Mouse (Mus musculus): ENCODE results near the gene U2af1.

DNA sequence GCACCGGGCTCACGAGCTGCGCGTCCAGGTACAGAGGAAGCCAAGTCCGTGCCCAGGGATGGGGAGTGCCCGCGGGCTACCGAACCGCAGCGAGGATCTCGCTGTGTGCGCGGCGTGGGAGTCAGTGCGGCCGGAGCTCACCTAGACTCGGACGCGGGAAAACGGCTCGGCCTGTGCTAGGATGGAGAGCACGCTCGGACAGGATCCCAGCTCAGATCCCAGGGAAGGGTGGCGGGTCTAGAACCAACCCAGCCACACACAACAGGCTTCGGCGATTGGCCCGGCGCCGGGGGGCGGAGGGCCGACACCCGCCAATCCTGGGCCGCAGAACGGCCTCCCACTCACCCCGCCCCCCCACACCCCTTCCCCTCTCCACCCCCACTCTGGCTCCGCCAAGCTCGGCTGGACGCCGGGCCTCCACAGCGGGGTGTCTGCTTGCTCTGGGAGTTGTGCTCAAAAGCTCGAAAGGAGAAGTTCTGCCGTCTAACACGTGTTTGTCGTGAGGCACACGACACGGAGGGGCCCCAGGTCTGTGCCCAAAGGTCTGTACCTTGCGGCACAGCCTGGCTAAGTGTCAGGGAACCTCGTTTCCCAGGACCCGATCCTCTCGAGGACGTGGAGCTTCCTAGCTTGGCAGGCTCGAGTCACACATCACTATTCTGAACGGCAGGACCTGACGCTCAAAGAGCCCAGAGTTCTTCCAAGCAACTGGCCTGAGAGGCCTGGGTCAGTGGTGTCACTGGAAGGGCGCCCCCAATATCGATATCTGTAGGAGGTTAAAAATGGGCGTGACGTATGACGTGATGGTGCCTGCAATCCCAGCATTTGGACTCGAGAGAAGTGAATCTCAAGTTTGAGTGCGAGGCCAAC lies 21.5 kb downstream of the U2af1 start, which contains the start of gene Cbs:
- TF ChIP-seq CTCF (IDR thresholded peaks at IDR 0.05; ENCODE audit: control insufficient read depth, insufficient read depth, insufficient read length) (no peak), CEBPB (IDR thresholded peaks at IDR 0.05; ENCODE audit: low read depth) (no peak), MYOG (IDR thresholded peaks at IDR 0.05; ENCODE audit: control insufficient read depth, extremely low read depth, insufficient read length) (no peak), FOSL1 (IDR thresholded peaks at IDR 0.05; ENCODE audit: insufficient read depth, low read length, poor library complexity, severe bottlenecking) (no peak), MAX (IDR thresholded peaks at IDR 0.05) (no peak), MYOD1 (IDR thresholded peaks at IDR 0.05; ENCODE audit: control insufficient read depth, insufficient read length, low read depth) (no peak), USF1 (IDR thresholded peaks at IDR 0.05; ENCODE audit: low read depth) (no peak)
